Mouse (Mus musculus) thymus, postnatal 14 days (tissue): Measurements from ENCODE around the gene Mlx.
"Not testable (repeated sequence)": the region's sequence is repeated elsewhere in the genome, so short reads cannot be mapped to it uniquely, and the experiment has no call there.

ENCODE experiments used
- DNase-seq: peaks from one replicate; pipeline ENCODE4 v3.0.0; 2021

Mlx gene

DNA sequence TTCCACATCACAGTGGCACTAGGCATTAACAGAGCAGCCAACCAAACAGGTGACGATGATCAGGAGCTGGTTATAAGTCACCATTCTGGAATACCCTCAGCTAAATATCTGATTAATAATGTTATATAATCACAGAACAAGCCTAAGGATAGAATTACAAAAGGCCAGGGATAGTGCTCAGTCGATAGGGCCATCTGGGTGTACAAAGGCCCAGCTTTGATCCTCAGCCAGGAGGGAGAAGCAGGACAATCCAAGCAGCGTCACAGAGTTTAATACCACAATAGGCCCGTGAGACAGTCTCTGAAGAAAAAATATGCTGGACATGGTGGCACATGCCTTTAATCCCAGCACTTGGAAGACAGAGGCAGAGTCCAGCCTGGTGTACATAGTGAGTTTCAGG is 22.3 kb downstream of the Mlx start:
- DNase-seq = no peak

DNA sequence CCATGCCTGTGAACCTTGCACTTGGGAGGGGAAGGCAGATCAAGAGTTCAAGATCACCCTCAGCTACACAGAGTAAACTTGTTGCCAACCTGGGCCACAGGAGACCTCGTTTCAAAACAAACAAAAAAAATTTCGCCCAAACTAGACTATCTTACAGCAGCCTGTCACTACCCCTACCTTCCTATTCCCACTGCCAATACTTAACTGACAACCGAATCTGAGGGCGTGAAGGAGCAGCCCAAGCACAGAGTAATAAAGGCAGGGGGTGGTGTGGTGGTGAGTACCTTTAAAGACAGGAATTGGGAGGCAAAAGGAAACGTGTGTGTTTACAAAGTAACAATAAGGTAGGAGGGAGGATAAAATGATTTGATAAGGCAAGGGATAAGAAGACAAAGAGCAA is 23.6 kb downstream of the Mlx start:
- DNase-seq = no peak

DNA sequence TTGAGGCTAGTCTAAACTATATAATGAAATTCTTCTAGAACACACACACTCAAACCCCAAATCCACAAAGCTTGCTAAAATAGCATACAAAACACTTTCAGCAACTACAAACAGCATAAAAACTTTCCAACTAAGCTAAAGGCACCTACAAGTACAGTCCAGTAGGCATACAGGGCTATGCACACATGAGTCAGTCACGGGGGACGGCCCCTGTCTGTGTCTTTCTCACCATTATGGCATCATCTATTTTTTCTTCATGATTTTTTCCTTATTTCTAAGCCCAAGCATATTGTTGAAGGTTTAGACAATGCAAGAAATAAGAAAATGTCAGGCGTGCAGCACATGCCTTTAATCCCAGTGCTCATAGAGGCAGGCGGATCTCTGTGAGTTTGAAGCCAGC is 24.1 kb downstream of the Mlx start:
- DNase-seq = no peak

- DNase-seq = no peak
Measured at GRCm38 (mm10) chr11:101112186-101112585, 25.1 kb downstream of the Mlx start.

DNA sequence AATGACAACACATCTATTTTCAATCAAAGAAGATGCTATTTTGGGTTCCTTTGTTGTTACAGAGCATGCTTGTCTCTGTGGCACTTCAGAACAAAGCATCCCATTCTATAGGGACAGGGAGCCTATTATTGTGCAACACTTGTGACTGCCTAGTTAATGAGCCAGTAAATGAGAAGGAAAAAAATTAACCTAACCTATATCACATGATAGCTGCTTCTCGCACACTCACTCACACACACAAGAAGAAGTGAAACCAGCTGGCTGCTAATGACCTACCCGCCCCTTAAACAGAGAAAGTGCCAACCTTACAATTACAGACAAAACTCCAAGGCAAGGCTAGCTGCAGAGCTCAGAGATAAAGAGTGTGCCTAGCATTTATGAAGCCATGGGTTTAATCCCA is 28.5 kb downstream of the Mlx start:
- DNase-seq = no peak

GRCm38 (mm10) chr11:101118105-101118504 is 31.0 kb downstream of the Mlx start:
- DNase-seq = peak; percentile 14

GRCm38 (mm10) chr11:101119131-101119760 is 32.2 kb downstream of the Mlx start:
- no peak for DNase-seq

DNA sequence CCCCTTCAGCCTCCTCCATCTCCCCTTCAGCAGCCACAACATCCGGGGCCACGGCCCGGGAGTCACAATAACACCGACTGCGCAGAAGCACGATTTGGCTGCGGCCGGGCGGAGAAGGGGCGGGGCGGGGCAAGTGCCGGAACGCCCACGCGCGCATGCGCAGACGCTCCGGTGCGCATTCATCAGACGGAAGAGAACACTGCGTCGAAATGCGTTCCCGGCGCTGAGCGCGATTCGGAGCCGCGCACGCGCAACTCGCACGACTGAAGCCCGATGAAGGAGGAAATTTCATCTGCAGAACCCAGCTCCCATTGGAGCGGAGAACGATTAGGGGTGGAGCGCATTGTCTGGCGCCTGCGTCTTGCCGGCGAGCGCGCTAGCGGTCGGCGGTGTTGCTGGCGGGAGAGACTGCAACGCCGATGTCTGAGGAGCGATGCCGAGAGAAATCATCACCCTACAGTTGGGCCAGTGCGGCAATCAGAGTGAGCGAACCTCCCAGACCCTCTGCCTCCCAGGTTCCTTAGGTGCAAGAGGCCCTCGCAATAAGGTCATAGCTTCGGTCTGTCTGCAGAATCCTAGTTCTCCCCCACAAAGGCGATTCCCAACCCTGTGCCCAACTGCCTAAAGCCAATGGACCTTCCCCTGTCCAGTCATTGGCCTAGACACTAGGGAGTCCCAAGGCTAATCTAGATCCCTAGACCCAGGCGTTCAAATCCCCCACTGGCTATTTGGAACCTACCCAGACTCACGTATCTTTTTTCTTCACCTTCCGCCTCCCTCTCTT is 32.9 kb downstream of the Mlx start, which contains the start of the genes Retreg3 and Tubg1:
Gene Retreg3 (minus strand): TSS at position 133 of the 784 bp plus-strand sequence.
Gene Tubg1 (plus strand): TSS at position 178 of the 784 bp plus-strand sequence.
- peak; percentile 99 for DNase-seq

GRCm38 (mm10) chr11:101120545-101121188 is 33.6 kb downstream of the Mlx start:
- peak; percentile 27 for DNase-seq

DNA sequence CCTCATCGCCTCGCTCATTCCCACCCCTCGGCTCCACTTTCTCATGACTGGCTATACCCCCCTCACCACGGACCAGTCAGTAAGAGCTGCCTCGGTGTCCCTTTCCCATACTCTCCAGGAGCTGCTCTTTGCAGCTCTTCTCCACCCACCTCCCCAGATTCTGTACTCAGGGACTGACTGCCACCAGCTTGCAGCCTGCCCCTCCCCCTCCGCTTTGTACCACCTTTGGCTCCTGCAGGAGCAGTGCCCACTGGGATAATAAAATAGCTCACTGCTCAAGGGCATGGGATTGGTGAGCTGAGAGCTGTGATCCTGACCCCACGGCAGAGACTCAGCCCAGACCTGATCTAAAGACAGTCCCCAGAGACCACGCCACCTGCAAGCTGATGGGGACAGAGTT is 37.4 kb downstream of the Mlx start:
- not testable (repeated sequence) for DNase-seq

- not testable (repeated sequence) for DNase-seq
Measured at GRCm38 (mm10) chr11:101125008-101125407, 37.9 kb downstream of the Mlx start.

- DNase-seq = peak; percentile 27
Measured at GRCm38 (mm10) chr11:101127075-101127474, 40.0 kb downstream of the Mlx start.

GRCm38 (mm10) chr11:101128996-101129577 is 42.0 kb downstream of the Mlx start:
- DNase-seq = no peak

DNA sequence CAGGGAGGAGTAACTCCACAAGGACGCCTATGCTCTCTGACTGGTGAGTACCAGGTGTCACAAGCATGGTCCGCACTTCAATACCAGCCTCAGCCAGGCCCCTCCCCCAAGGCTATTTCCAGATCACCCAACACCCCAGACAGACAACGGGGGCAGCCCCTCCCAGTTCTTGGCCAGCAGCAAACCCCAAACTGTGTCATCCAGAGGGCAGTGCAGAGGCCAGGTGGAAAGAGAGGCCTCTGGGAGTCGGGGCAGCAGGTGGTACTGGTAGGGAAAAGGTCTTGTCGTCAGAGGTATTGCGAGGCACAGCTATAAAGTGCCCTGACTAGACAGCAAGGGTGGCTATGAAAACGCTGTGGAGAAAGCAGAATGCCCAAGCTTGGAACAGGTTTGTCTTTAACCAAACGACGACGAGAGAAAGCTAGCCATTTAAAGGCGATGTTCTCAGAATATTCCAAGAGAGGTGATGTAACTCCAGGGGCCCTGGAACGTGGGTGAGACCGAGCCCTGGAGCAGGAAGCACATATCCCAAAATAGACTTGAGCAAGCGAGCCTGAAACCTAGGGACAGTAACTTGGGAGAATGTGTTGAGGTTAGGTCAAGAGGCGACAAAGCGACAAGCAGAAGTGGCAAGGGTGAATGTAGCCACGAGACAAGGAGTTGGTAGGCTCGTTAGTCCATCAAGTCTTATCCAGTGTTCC is 43.1 kb downstream of the Mlx start:
- DNase-seq = no peak

- DNase-seq = no peak
Measured at GRCm38 (mm10) chr11:101131187-101131586, 44.1 kb downstream of the Mlx start.

DNA sequence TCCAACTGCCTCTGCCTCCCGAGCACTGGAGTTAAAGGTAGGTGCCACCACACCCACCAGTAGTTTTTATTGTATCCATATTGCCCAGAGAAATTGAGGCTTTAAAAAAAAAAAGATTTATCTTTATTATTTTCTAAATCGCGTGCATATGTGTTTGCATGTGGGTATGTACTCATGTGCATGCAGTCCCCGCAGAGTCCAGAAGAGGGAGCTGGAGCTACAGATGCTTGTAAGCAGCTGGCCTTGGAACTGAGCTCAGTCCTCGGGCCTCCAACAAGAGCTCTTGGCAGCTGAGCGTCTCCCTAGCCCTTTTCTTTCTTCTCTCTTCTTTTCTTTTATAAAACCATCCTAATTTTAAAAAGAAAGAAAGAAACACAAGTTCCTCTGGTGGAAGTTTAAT is 44.6 kb downstream of the Mlx start:
- peak; percentile 40 for DNase-seq

DNA sequence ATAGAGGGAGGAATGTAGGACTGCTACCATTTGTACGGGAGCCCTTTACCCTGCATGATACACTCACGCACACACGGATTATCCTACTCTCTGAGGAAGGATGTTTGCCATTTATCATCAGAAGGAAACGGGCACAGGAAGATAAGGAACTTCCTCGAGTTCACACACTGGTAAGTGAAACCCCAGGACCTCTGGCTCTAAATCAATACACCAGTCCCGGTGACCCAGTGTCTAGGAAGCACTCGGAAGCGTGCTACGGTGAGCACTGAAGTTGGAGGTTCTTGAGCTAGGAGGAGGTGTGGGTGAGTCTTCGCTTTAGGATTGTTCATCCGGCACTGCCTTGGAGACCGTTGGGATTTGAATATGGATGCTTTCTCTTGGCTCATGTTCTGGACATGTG is 46.0 kb downstream of the Mlx start:
- DNase-seq = no peak

DNA sequence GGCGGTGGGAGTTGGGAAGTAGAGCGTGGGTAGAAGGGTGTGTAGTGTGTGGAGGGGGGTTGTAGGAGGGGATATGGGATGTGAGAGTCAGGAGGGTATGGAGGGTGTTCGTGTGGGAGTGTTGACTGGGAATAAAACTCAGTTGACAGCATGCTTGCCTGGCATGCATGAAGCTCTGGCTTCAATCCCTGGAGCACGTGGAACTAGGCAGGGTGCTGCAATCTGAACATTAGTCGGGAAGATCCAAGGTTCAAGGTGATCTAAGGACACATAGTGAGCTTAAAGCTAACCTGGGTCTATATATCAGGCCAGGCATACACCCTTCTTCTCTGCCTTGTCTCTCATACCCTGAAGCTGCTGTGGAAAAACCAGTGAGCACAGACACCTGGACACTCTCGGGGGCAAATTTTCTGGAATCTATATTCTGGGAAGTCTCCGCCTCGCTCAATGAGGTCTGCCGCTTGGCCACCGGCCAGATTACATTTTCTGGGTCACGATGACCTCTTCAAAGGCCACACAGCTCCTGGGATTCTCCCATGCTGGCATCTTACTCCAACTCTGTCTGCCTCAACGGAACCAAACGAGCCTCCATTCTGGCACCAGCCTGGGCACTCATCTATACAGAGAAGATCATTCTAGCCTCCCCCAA is 47.3 kb downstream of the Mlx start:
- no peak for DNase-seq

DNA sequence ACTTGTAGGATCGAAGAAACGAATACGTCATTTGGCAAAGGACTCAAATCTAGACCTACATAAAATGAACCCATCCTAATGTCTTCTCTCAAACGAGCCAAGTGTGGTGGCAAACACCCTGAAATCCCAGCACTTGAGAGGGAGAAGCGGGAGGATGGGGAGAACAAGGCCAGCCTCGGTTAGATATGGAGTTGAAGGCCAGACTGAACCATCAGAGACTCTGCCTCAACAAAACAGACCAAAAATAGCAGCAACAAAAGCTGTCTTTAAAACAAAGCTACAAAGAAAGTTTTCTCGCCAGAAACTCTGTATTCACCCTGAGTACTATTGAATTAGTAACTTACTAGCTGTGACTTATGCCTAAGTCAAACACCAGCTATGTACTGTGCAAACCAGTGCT is 49.9 kb downstream of the Mlx start:
- no peak for DNase-seq

GRCm38 (mm10) chr11:101138536-101139181 is 51.6 kb downstream of the Mlx start:
- no peak for DNase-seq

GRCm38 (mm10) chr11:101140164-101140819 is 53.2 kb downstream of the Mlx start:
- no peak for DNase-seq
